In the genomic region with DNA sequence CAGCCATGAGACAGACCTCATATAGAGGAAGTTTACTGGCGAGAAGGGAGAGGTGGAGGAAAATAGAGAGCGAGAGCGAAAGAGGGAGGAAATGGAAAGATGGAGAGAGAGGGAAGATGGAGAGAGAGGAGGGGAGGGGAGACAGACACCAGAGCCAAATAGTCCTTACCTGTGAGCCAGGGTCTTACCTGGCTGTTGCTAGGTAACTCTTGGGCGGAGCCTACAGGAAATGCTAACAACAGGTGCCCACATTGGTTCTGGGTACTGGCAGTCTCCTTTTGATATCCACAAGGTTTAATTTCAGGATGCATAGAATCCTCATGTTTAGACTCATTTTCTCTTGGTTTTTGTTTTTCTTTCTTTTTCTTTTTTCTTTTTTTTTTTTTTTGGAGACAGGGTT, we compare ENCODE assay signal across 8 mouse cellular contexts. TPM values are rescaled to one million over a fixed set of nuclear protein-coding genes. Genes with fewer than 3 reads are reported as not detected.
A peak's percentile ranks its signal among the peaks of the same experiment; 100 is the strongest.
DNase-seq lines count a peak whose midpoint lies in the region; ATAC-seq and TF ChIP-seq lines count a peak whose summit lies in the region.

No protein-coding gene starts in this region.

- TF ChIP-seq CTCF in lung, embryonic 14.5 days (IDR thresholded peaks at IDR 0.05; ENCODE audit: low read depth): no peak
- no peak for TF ChIP-seq CTCF in small intestine, adult 2 months (IDR thresholded peaks at IDR 0.05; ENCODE audit: extremely low read depth, insufficient read length, insufficient replicate concordance, low read depth, low read length)

- H3K4me3 ChIP-seq in lung, embryonic 14.5 days (ENCODE audit: low read depth, low read length): peak overlapping the region; percentile 49
- peak overlapping the region; percentile 55 for H3K4me3 ChIP-seq in embryonic facial prominence, embryonic 15.5 days (replicated peaks)
- H3K4me3 ChIP-seq in limb, embryonic 11.5 days (ENCODE audit: low read depth, low read length): peak overlapping the region; percentile 39
- H3K4me3 ChIP-seq in small intestine, adult 2 months (ENCODE audit: low read depth, low read length): peak overlapping the region; percentile 67

- ATAC-seq in lung, embryonic 14.5 days (ENCODE audit: insufficient read depth): no peak
- no peak for ATAC-seq in embryonic facial prominence, embryonic 15.5 days (ENCODE audit: insufficient number of reproducible peaks, low FRiP score, low TSS enrichment, low read depth)
- ATAC-seq in limb, embryonic 11.5 days (ENCODE audit: insufficient number of reproducible peaks, low FRiP score, low TSS enrichment, low read depth): no peak

- H3K27ac ChIP-seq in lung, embryonic 14.5 days (ENCODE audit: low read depth): no peak overlapping the region
- H3K27ac ChIP-seq in embryonic facial prominence, embryonic 15.5 days (replicated peaks): no peak overlapping the region
- no peak overlapping the region for H3K27ac ChIP-seq in limb, embryonic 11.5 days (replicated peaks; ENCODE audit: low read depth, low read length)
- no peak overlapping the region for H3K27ac ChIP-seq in small intestine, adult 2 months (ENCODE audit: insufficient read depth, low read depth, low read length)

- no peaks in the 10 kb centered on the region for H3K27me3 ChIP-seq in lung, embryonic 14.5 days (ENCODE audit: insufficient read depth, low read length)
- no peaks in the 10 kb centered on the region for H3K27me3 ChIP-seq in embryonic facial prominence, embryonic 15.5 days
- H3K27me3 ChIP-seq in limb, embryonic 11.5 days (ENCODE audit: control insufficient read depth, insufficient read depth, low read length): no peaks in the 10 kb centered on the region
- no peaks in the 10 kb centered on the region for H3K27me3 ChIP-seq in small intestine, adult 2 months (ENCODE audit: control insufficient read depth, insufficient read depth, low read length)

- H3K9me3 ChIP-seq in lung, embryonic 14.5 days (ENCODE audit: low read depth, low read length): no peaks in the 10 kb centered on the region
- H3K9me3 ChIP-seq in embryonic facial prominence, embryonic 15.5 days (replicated peaks): no peaks in the 10 kb centered on the region
- H3K9me3 ChIP-seq in limb, embryonic 11.5 days (ENCODE audit: control insufficient read depth, low read length): no peaks in the 10 kb centered on the region

- peak overlapping the region; percentile 99 for H3K4me2 ChIP-seq in lung, embryonic 14.5 days
- peak overlapping the region; percentile 99 for H3K4me2 ChIP-seq in embryonic facial prominence, embryonic 15.5 days (replicated peaks)
- H3K4me2 ChIP-seq in limb, embryonic 11.5 days (ENCODE audit: low read depth, severe bottlenecking): peak overlapping the region; percentile 91

- H3K36me3 ChIP-seq in lung, embryonic 14.5 days (ENCODE audit: insufficient read depth): peaks cover 19% of the 10 kb centered on the region
- H3K36me3 ChIP-seq in embryonic facial prominence, embryonic 15.5 days: peaks cover 22% of the 10 kb centered on the region
- H3K36me3 ChIP-seq in limb, embryonic 11.5 days (ENCODE audit: control insufficient read depth, insufficient read depth, low read length): 0 out of 2 replicates have a peak, but pooled peaks cover 7% of the 10 kb centered on the region
- H3K36me3 ChIP-seq in small intestine, adult 2 months (ENCODE audit: control insufficient read depth, insufficient read depth, low read length): peaks cover 9% of the 10 kb centered on the region

- peak overlapping the region; percentile 61; the same call in 1 of the 2 replicates for H3K9ac ChIP-seq in lung, embryonic 14.5 days
- H3K9ac ChIP-seq in embryonic facial prominence, embryonic 15.5 days: peak overlapping the region; percentile 48
- no peak overlapping the region; the same call in 1 of the 2 replicates for H3K9ac ChIP-seq in limb, embryonic 11.5 days (ENCODE audit: low read length)

- no peak for TF ChIP-seq POLR2A in small intestine, adult 2 months (IDR thresholded peaks at IDR 0.05; ENCODE audit: low read depth, low read length)

- peak; percentile 45 for DNase-seq in lung, embryonic 14.5 days
- DNase-seq in lung, postnatal 10 days: no peak
- no peak for DNase-seq in limb, embryonic 11.5 days (ENCODE audit: low spot score)
- DNase-seq in cerebellum, adult 11-12 months: no peak
- DNase-seq in kidney, adult 11 months: no peak
- no peak for DNase-seq in retina, postnatal 1 day

- 53% methylated on average over 4 of the region's 4 CpGs for WGBS in lung, embryonic 14.5 days
- 66% methylated on average over 4 of the region's 4 CpGs for WGBS in embryonic facial prominence, embryonic 15.5 days
- WGBS in limb, embryonic 11.5 days: 61% methylated on average over 4 of the region's 4 CpGs
- 83% methylated on average over 4 of the region's 4 CpGs for WGBS in small intestine, adult 2 months

- H3K4me1 ChIP-seq in lung, embryonic 14.5 days (ENCODE audit: insufficient read depth): peaks cover 8% of the 10 kb centered on the region
- peaks cover 17% of the 10 kb centered on the region for H3K4me1 ChIP-seq in embryonic facial prominence, embryonic 15.5 days
- peaks cover 15% of the 10 kb centered on the region; the same call in 1 of the 2 replicates for H3K4me1 ChIP-seq in limb, embryonic 11.5 days (ENCODE audit: control insufficient read depth, insufficient read depth, low read length)
- peaks cover 8% of the 10 kb centered on the region for H3K4me1 ChIP-seq in small intestine, adult 2 months (ENCODE audit: control insufficient read depth, insufficient read depth, insufficient read length, low read length)

RNA-seq across cellular contexts. Expression of a gene that starts 1.1 kb away (rescaled TPM):
- polyA plus RNA-seq in lung, embryonic 14.5 days (2014; fragmentation: Nextera tagmentation; extraction: Ambion mirVana): 79.9 and 94.8 TPM in 2 replicates
- polyA plus RNA-seq in embryonic facial prominence, embryonic 15.5 days (2015; fragmentation: Nextera tagmentation; extraction: Ambion mirVana): 68.0 and 72.9 TPM in 2 replicates
- 86.5 and 89.0 TPM in 2 replicates for polyA plus RNA-seq in limb, embryonic 11.5 days (2014; fragmentation: Nextera tagmentation; extraction: Ambion mirVana)
- 0.60 and 2.1 TPM in 2 replicates for polyA plus RNA-seq in small intestine, adult 2 months (2012; rRNA removed)

RNA-seq across cellular contexts. Expression of a gene that starts 16.2 kb away (rescaled TPM):
- 92.9 and 103 TPM in 2 replicates for polyA plus RNA-seq in lung, embryonic 14.5 days (2014; fragmentation: Nextera tagmentation; extraction: Ambion mirVana)
- polyA plus RNA-seq in embryonic facial prominence, embryonic 15.5 days (2015; fragmentation: Nextera tagmentation; extraction: Ambion mirVana): 94.5 and 99.8 TPM in 2 replicates
- polyA plus RNA-seq in limb, embryonic 11.5 days (2014; fragmentation: Nextera tagmentation; extraction: Ambion mirVana): 99.9 and 105 TPM in 2 replicates
- 20.2 and 29.1 TPM in 2 replicates for polyA plus RNA-seq in small intestine, adult 2 months (2012; rRNA removed)

RNA-seq across cellular contexts. Expression of a gene that starts 20.7 kb away (rescaled TPM):
- 28.1 and 30.4 TPM in 2 replicates for polyA plus RNA-seq in lung, embryonic 14.5 days (2014; fragmentation: Nextera tagmentation; extraction: Ambion mirVana)
- 29.4 and 32.2 TPM in 2 replicates for polyA plus RNA-seq in embryonic facial prominence, embryonic 15.5 days (2015; fragmentation: Nextera tagmentation; extraction: Ambion mirVana)
- polyA plus RNA-seq in limb, embryonic 11.5 days (2014; fragmentation: Nextera tagmentation; extraction: Ambion mirVana): 42.1 and 43.3 TPM in 2 replicates
- polyA plus RNA-seq in small intestine, adult 2 months (2012; rRNA removed): 32.5 and 53.2 TPM in 2 replicates

RNA-seq across cellular contexts. Expression of a gene that starts 26.3 kb away (rescaled TPM):
- 886 and 920 TPM in 2 replicates for polyA plus RNA-seq in lung, embryonic 14.5 days (2014; fragmentation: Nextera tagmentation; extraction: Ambion mirVana)
- 975 and 998 TPM in 2 replicates for polyA plus RNA-seq in embryonic facial prominence, embryonic 15.5 days (2015; fragmentation: Nextera tagmentation; extraction: Ambion mirVana)
- 854 and 918 TPM in 2 replicates for polyA plus RNA-seq in limb, embryonic 11.5 days (2014; fragmentation: Nextera tagmentation; extraction: Ambion mirVana)
- polyA plus RNA-seq in small intestine, adult 2 months (2012; rRNA removed): 82.6 and 120 TPM in 2 replicates

RNA-seq across cellular contexts. Expression of a gene that starts 28.7 kb away (rescaled TPM):
- 1.8 and 1.9 TPM in 2 replicates for polyA plus RNA-seq in lung, embryonic 14.5 days (2014; fragmentation: Nextera tagmentation; extraction: Ambion mirVana)
- polyA plus RNA-seq in embryonic facial prominence, embryonic 15.5 days (2015; fragmentation: Nextera tagmentation; extraction: Ambion mirVana): 1.3 and 1.6 TPM in 2 replicates
- polyA plus RNA-seq in limb, embryonic 11.5 days (2014; fragmentation: Nextera tagmentation; extraction: Ambion mirVana): 9.1 and 11.0 TPM in 2 replicates
- 0.30 and 0.38 TPM in 2 replicates for polyA plus RNA-seq in small intestine, adult 2 months (2012; rRNA removed)

Comparison
In these comparisons a context has a peak if more than half of its experiments do, and no peak if none do; other contexts are left out.
1. RNA of a gene that starts 1.1 kb away (polyA plus RNA-seq): 79.9 to 94.8 TPM in lung, embryonic 14.5 days, 86.5 to 89.0 TPM in limb, embryonic 11.5 days and 68.0 to 72.9 TPM in embryonic facial prominence, embryonic 15.5 days; 0.60 to 2.1 TPM in small intestine, adult 2 months; every median in the first group is over 10 times any median in the second.
2. Peak in every context shown above with its lines, with median percentiles within 50 percentile points of each other: H3K4me2 ChIP-seq and H3K4me3 ChIP-seq.